Mouse (Mus musculus) midbrain, embryonic 14.5 days (tissue): ENCODE results near the gene Cdipt. TPM values are rescaled to one million over a fixed set of nuclear protein-coding genes. Genes with fewer than 3 reads are reported as not detected.

Experiments
- ATAC-seq: fragments of 200-750 bp; cut with Nextera tagmentation; 2 replicates; pipeline ENCODE4 v1.8.0; 2017; ENCODE audit warnings: moderate number of reproducible peaks, moderate library complexity; ENCODE audit not compliant: low FRiP score, low TSS enrichment
- DNase-seq: peaks from one replicate; pipeline ENCODE4 v3.0.0-alpha.2; 2015
- H3K27ac ChIP-seq: fragments of 300-500 bp; sonication (generic); replicated peaks from 2 replicates; pipeline ENCODE4 v1.5.1; 2014; ENCODE audit warnings: mild to moderate bottlenecking, low read depth, low read length, moderate library complexity
- H3K27me3 ChIP-seq: fragments of 300-500 bp; sonication (generic); 2 replicates; pipeline ENCODE4 v1.6.1; 2014; ENCODE audit warnings: low read length, control low read depth, mixed read lengths; ENCODE audit not compliant: control insufficient read depth, insufficient read depth
- H3K36me3 ChIP-seq: fragments of 300-500 bp; sonication (generic); 2 replicates; pipeline ENCODE4 v1.6.1; 2014; ENCODE audit warnings: low read length, control low read depth; ENCODE audit not compliant: control insufficient read depth, insufficient read depth
- H3K4me1 ChIP-seq: fragments of 300-500 bp; sonication (generic); 2 replicates; pipeline ENCODE4 v1.6.1; 2014; ENCODE audit warnings: mild to moderate bottlenecking, antibody characterized with exemption, low read length, control low read depth; ENCODE audit not compliant: control insufficient read depth, insufficient read depth
- H3K4me2 ChIP-seq: fragments of 300-500 bp; sonication (generic); 2 replicates; pipeline ENCODE4 v1.6.1; 2014; ENCODE audit warnings: mild to moderate bottlenecking, low read length, moderate library complexity
- H3K4me3 ChIP-seq: fragments of 300-500 bp; sonication (generic); replicated peaks from 2 replicates; pipeline ENCODE4 v1.5.1; 2014; ENCODE audit warnings: low read depth, low read length
- H3K9ac ChIP-seq: fragments of 300-500 bp; sonication (generic); replicated peaks from 2 replicates; pipeline ENCODE4 v1.6.1; 2014; ENCODE audit warnings: mild to moderate bottlenecking, low read length, moderate library complexity
- H3K9me3 ChIP-seq: fragments of 300-500 bp; sonication (generic); 2 replicates; pipeline ENCODE4 v1.6.1; 2016; ENCODE audit warnings: low read length, control low read depth, mixed read lengths; ENCODE audit not compliant: control insufficient read depth
- WGBS: fragments of 180-500 bp; shearing (Covaris S2); extraction: QIAGEN DNeasy Blood & Tissue Kit; methylation state at CpG from one replicate; pipeline ENCODE4 v1.1.7; 2014; 5-methylcytosine and 5-hydroxymethylcytosine counted together
- polyA plus RNA-seq: library from polyadenylated mRNA; unstranded; fragments of >200 nt; fragmentation: Nextera tagmentation; extraction: Ambion mirVana; gene quantifications from 2 replicates; pipeline ENCODE4 v1.2.1, GENCODE M21; 2014

The Cdipt gene
- polyA plus RNA-seq, 1 experiment from 2014 or later, result 106 TPM

DNA sequence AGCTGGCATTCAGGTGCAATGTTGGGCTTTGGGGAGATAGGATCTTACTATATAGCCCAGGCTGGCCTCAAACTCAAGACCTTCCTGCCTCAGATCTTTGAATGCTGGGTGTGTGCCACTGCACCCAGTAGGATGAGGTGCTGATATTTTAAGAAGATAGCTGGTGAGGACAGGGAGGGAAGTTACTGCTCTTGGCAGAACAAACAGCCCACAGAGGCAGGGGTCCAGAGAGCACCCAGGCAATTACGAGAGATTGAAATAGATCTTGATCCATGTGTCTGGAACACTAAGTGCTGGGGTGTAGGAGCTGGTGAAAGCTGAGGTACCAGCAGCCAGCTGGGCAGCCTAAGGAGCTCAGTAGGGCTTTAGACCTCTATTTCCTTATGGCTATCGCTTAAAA, 5.9 kb downstream of the Cdipt start:
- H3K36me3 ChIP-seq, result peaks cover 34% of the 10 kb centered on the region
- H3K27me3 ChIP-seq, result no peaks in the 10 kb centered on the region
- no peak overlapping the region for H3K9ac ChIP-seq
- H3K9me3 ChIP-seq, result no peaks in the 10 kb centered on the region
- 96% methylated on average over 2 of the region's 2 CpGs for WGBS
- H3K27ac ChIP-seq, result no peak overlapping the region
- H3K4me3 ChIP-seq, result no peak overlapping the region
- peaks cover 7% of the 10 kb centered on the region for H3K4me1 ChIP-seq
- no peak overlapping the region for H3K4me2 ChIP-seq
- DNase-seq (no peak), ATAC-seq (no peak)

DNA sequence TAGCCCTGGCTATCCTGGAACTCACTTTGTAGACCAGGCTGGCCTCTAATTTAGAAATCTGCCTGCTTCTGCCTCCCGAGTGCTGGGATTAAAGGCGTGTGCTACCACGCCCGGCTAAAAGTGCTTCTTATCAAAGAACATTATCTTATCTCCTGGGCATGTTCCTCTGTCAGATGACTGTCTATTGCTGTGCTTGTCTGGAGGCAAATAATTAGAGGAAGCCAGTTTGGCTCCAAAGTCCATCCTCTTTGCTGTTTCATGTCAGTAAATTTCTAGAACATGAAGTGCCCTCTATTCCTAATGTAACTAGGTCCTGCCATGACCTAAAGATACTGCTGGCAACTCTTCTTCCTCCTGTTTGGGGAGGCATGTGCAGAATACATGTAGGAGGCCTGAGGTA, 6.3 kb downstream of the Cdipt start:
- no peak for ATAC-seq
- H3K27ac ChIP-seq, result no peak overlapping the region

GRCm38 (mm10) chr7:126983113-126983512, 7.4 kb downstream of the Cdipt start:
- ATAC-seq (no peak), DNase-seq (no peak)
- Histone ChIP-seq H3K4me3 (no peak overlapping the region), H3K27ac (no peak overlapping the region), H3K4me2 (no peak overlapping the region), H3K9me3 (no peaks in the 10 kb centered on the region), H3K36me3 (peaks cover 32% of the 10 kb centered on the region), H3K4me1 (no peaks in the 10 kb centered on the region), H3K27me3 (no peaks in the 10 kb centered on the region), H3K9ac (no peak overlapping the region)
- 84% methylated on average over 7 of the region's 7 CpGs for WGBS

More for the DNA sequence above, 6.3 kb downstream of the Cdipt start:
- H3K4me3 ChIP-seq, result no peak overlapping the region
- H3K4me2 ChIP-seq, result no peak overlapping the region
- peaks cover 5% of the 10 kb centered on the region for H3K4me1 ChIP-seq
- WGBS, result 96% methylated on average over 4 of the region's 4 CpGs
- no peaks in the 10 kb centered on the region for H3K27me3 ChIP-seq
- H3K9ac ChIP-seq, result no peak overlapping the region
- DNase-seq, result no peak
- no peaks in the 10 kb centered on the region for H3K9me3 ChIP-seq
- peaks cover 34% of the 10 kb centered on the region for H3K36me3 ChIP-seq

- H3K9ac ChIP-seq, result no peak overlapping the region
- no peaks in the 10 kb centered on the region for H3K9me3 ChIP-seq
- no peak overlapping the region for H3K4me2 ChIP-seq
- DNase-seq (no peak), ATAC-seq (no peak)
- no peaks in the 10 kb centered on the region for H3K27me3 ChIP-seq
- H3K4me1 ChIP-seq, result no peaks in the 10 kb centered on the region
- no peak overlapping the region for H3K27ac ChIP-seq
- WGBS, result 66% methylated on average over 9 of the region's 10 CpGs
- peaks cover 14% of the 10 kb centered on the region for H3K36me3 ChIP-seq
- H3K4me3 ChIP-seq, result no peak overlapping the region
Measured at GRCm38 (mm10) chr7:126984667-126985444, 9.1 kb downstream of the Cdipt start.

GRCm38 (mm10) chr7:126986319-126986718, 10.6 kb downstream of the Cdipt start:
- Histone ChIP-seq H3K4me3 (no peak overlapping the region), H3K9ac (no peak overlapping the region), H3K9me3 (no peaks in the 10 kb centered on the region), H3K4me2 (no peak overlapping the region), H3K27ac (no peak overlapping the region), H3K4me1 (no peaks in the 10 kb centered on the region), H3K27me3 (no peaks in the 10 kb centered on the region), H3K36me3 (0 out of 2 replicates have a peak, but pooled peaks cover 3% of the 10 kb centered on the region)
- DNase-seq, result peak; percentile 45
- 51% methylated on average over 9 of the region's 9 CpGs for WGBS
- no peak for ATAC-seq

DNA sequence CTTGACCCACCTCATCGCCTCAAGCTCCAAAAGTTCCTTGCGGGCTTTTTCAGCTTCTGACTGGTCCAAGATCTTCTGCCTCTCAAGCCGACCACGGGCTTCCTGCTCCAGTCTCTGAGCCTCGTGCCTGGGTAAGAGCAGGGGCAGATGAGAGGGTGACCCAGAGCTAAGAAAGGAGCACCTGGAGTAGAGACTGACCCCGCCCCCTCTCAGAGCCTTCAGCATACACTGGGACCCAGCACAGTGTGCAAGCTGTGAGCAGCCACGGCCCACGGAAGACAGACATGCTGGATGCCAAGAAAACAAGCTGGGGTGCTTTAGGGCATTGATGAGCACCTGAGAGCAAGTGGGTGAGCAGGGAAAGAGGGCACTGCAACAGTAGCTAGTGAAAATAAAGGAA, 13.1 kb downstream of the Cdipt start:
- Histone ChIP-seq H3K9ac (no peak overlapping the region), H3K4me1 (no peaks in the 10 kb centered on the region), H3K9me3 (no peaks in the 10 kb centered on the region), H3K4me2 (no peak overlapping the region), H3K36me3 (no peaks in the 10 kb centered on the region), H3K27me3 (no peaks in the 10 kb centered on the region), H3K4me3 (no peak overlapping the region), H3K27ac (no peak overlapping the region)
- DNase-seq (no peak), ATAC-seq (no peak)
- 72% methylated on average over 8 of the region's 8 CpGs for WGBS

- no peaks in the 10 kb centered on the region for H3K36me3 ChIP-seq
- H3K4me2 ChIP-seq, result no peak overlapping the region
- no peak for ATAC-seq
- DNase-seq, result no peak
- no peak overlapping the region for H3K27ac ChIP-seq
- H3K4me3 ChIP-seq, result no peak overlapping the region
- H3K27me3 ChIP-seq, result no peaks in the 10 kb centered on the region
- H3K4me1 ChIP-seq, result no peaks in the 10 kb centered on the region
- 82% methylated on average over 4 of the region's 4 CpGs for WGBS
- H3K9ac ChIP-seq, result no peak overlapping the region
- no peaks in the 10 kb centered on the region for H3K9me3 ChIP-seq
Measured at GRCm38 (mm10) chr7:126996449-126996848, 20.7 kb downstream of the Cdipt start.

DNA sequence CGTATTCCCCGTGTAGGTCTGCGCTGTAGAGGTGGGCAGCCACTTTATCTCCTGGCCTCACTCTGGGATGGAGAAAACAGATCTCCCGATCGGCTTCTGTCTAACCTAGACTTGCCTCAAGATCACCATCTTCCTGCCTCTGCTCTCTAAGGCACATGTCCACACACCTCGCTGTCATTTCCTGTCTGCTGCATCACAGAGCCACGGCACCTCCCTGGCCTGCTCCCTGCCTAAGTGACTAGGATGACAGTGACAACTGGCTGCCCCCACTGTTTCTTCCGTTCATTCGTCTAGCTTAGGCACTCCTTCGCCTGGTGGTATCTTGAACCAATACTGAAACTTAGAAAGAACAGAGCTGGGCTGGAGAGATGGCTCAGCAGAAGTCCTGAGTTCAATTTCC, 23.9 kb downstream of the Cdipt start:
- no peaks in the 10 kb centered on the region for H3K9me3 ChIP-seq
- WGBS, result 87% methylated on average over 10 of the region's 10 CpGs
- no peak overlapping the region for H3K4me2 ChIP-seq
- H3K27me3 ChIP-seq, result no peaks in the 10 kb centered on the region
- H3K4me3 ChIP-seq, result no peak overlapping the region
- H3K36me3 ChIP-seq, result no peaks in the 10 kb centered on the region
- H3K9ac ChIP-seq, result no peak overlapping the region
- no peaks in the 10 kb centered on the region for H3K4me1 ChIP-seq
- no peak overlapping the region for H3K27ac ChIP-seq
- DNase-seq, result no peak
- no peak for ATAC-seq

DNA sequence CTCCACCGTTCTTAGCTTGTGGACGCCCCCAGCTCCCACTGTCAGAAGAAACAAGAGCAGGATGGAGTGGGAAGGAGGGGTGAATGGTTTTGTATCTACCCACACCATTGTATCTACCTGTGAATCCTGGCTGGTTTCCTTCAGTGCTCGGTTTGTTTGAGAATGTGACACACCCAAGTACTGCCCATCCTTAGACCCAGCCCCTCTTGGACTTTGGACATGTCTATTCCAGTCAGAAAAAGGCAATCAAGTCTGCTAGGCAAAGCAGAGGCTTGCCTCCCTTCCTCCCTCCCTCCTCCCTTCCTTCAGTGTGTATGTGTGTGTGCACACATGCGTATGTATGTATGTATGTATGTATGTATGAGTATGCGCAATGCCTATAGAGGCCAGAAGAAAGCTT, 27.9 kb downstream of the Cdipt start:
- Histone ChIP-seq H3K4me2 (no peak overlapping the region), H3K27me3 (no peaks in the 10 kb centered on the region), H3K9me3 (no peaks in the 10 kb centered on the region), H3K4me1 (no peaks in the 10 kb centered on the region), H3K36me3 (no peaks in the 10 kb centered on the region), H3K4me3 (no peak overlapping the region), H3K9ac (no peak overlapping the region), H3K27ac (no peak overlapping the region)
- no peak for DNase-seq
- ATAC-seq, result no peak
- WGBS, result 93% methylated on average over 5 of the region's 5 CpGs
